ENCODE assay signal across 1 mouse cellular context in genomic region chr8:105851651-105852143, GRCm38 (mm10).
TF ChIP-seq lines count a peak whose summit lies in the region.

No protein-coding gene starts in this region.

TF ChIP-seq in CH12.LX, 34 proteins besides CTCF, POLR2A, EP300 and RAD21 (continued from another document):
- TF ChIP-seq MXI1 (IDR thresholded peaks at IDR 0.05; ENCODE audit: low read depth, low read length) (peak; percentile 90), ETS1 (conservative IDR thresholded peaks at IDR 0.05; ENCODE audit: low read depth, low read length) (no peak), JUN (IDR thresholded peaks at IDR 0.05; ENCODE audit: insufficient read depth, low read depth, low read length) (no peak), ZKSCAN1 (IDR thresholded peaks at IDR 0.05; ENCODE audit: borderline replicate concordance, low read depth, low read length) (no peak), SIN3A (IDR thresholded peaks at IDR 0.05; ENCODE audit: low read length) (peak; percentile 97), NRF1 (IDR thresholded peaks at IDR 0.05; ENCODE audit: low read depth, low read length) (peak; percentile 63), TBP (conservative IDR thresholded peaks at IDR 0.05; ENCODE audit: low read depth, low read length) (peak; percentile 67; the same call in 1 of the 2 replicates), USF1 (IDR thresholded peaks at IDR 0.05; ENCODE audit: low read depth, low read length) (no peak), CHD2 (IDR thresholded peaks at IDR 0.05; ENCODE audit: low read length) (peak; percentile 100), NELFE (IDR thresholded peaks at IDR 0.05; ENCODE audit: low read depth, low read length) (peak; percentile 94), POLR2AphosphoS2 (IDR thresholded peaks at IDR 0.05; ENCODE audit: low read depth, low read length) (peak; percentile 69; the same call in 1 of the 2 replicates), PAX5 (IDR thresholded peaks at IDR 0.05; ENCODE audit: low read length) (no peak), MYC (IDR thresholded peaks at IDR 0.05; ENCODE audit: low read depth, low read length) (peak; percentile 87), JUND (conservative IDR thresholded peaks at IDR 0.05; ENCODE audit: low read depth, low read length) (no peak), UBTF (IDR thresholded peaks at IDR 0.05; ENCODE audit: low read depth, low read length) (no peak), MEF2A (IDR thresholded peaks at IDR 0.05; ENCODE audit: borderline replicate concordance, low read depth, low read length) (peak; percentile 81), CHD1 (IDR thresholded peaks at IDR 0.05; ENCODE audit: low read depth, low read length) (no peak), ZC3H11A (IDR thresholded peaks at IDR 0.05; ENCODE audit: low read depth, low read length) (no peak), TCF12 (IDR thresholded peaks at IDR 0.05; ENCODE audit: low read depth, low read length) (peak; percentile 84), SMC3 (IDR thresholded peaks at IDR 0.05; ENCODE audit: low read depth, low read length) (no peak), MAX (IDR thresholded peaks at IDR 0.05; ENCODE audit: low read length) (peak; percentile 75; the same call in 1 of the 2 replicates), ELF1 (IDR thresholded peaks at IDR 0.05; ENCODE audit: low read depth, low read length) (peak; percentile 50), HCFC1 (IDR thresholded peaks at IDR 0.05; ENCODE audit: low read depth, low read length) (peak; percentile 99)
